Mouse (Mus musculus) ZHBTc4 (cell line): ENCODE data around the gene Sapcd2.

ENCODE experiments used
- DNase-seq: peaks from one replicate; pipeline ENCODE4 v3.0.0-alpha.2; 2011; ENCODE audit warnings: low read depth, low spot score

The Sapcd2 gene

GRCm38 (mm10) chr2:25371764-25372643, at the start of gene Sapcd2:
TSS of gene Sapcd2 (plus strand) at chr2:25372321.
- DNase-seq: peak; percentile 95

GRCm38 (mm10) chr2:25326036-25326435, 46.1 kb upstream of the Sapcd2 start:
- no peak for DNase-seq

GRCm38 (mm10) chr2:25328440-25328839, 43.7 kb upstream of the Sapcd2 start:
- peak; percentile 83 for DNase-seq

GRCm38 (mm10) chr2:25331470-25331869, 40.7 kb upstream of the Sapcd2 start:
- peak; percentile 36 for DNase-seq

GRCm38 (mm10) chr2:25332286-25333160, 39.6 kb upstream of the Sapcd2 start, which contains the start of gene Man1b1:
TSS of gene Man1b1 (plus strand) at chr2:25332338.
- DNase-seq: peak; percentile 100

GRCm38 (mm10) chr2:25333569-25333968, 38.6 kb upstream of the Sapcd2 start:
- no peak for DNase-seq

GRCm38 (mm10) chr2:25338303-25338702, 33.8 kb upstream of the Sapcd2 start:
- DNase-seq: no peak

GRCm38 (mm10) chr2:25348162-25348561, 24.0 kb upstream of the Sapcd2 start:
- DNase-seq: no peak

GRCm38 (mm10) chr2:25349499-25349898, 22.6 kb upstream of the Sapcd2 start:
- DNase-seq: no peak

GRCm38 (mm10) chr2:25350701-25351100, 21.4 kb upstream of the Sapcd2 start:
- DNase-seq: no peak

GRCm38 (mm10) chr2:25354211-25354610, 17.9 kb upstream of the Sapcd2 start:
- no peak for DNase-seq

GRCm38 (mm10) chr2:25355419-25356066, 16.6 kb upstream of the Sapcd2 start:
- no peak for DNase-seq

- peak; percentile 96 for DNase-seq
Observed at GRCm38 (mm10) chr2:25356208-25357079, 15.7 kb upstream of the Sapcd2 start, which contains the start of gene Dpp7. TSS of gene Dpp7 (minus strand) at chr2:25356359.

- DNase-seq: no peak
Observed at GRCm38 (mm10) chr2:25359848-25360247, 12.3 kb upstream of the Sapcd2 start.

- DNase-seq: no peak
Observed at GRCm38 (mm10) chr2:25363478-25364178, 8.5 kb upstream of the Sapcd2 start.

GRCm38 (mm10) chr2:25364313-25364712, 7.8 kb upstream of the Sapcd2 start:
- no peak for DNase-seq

GRCm38 (mm10) chr2:25364761-25365090, 7.4 kb upstream of the Sapcd2 start:
- no peak for DNase-seq

GRCm38 (mm10) chr2:25365091-25365761, 6.9 kb upstream of the Sapcd2 start, which contains the start of gene Uap1l1:
TSS of gene Uap1l1 (minus strand) at chr2:25365682.
- DNase-seq: peak; percentile 97

- DNase-seq: no peak
Observed at GRCm38 (mm10) chr2:25369996-25370395, 2.1 kb upstream of the Sapcd2 start.
